Mouse (Mus musculus): ENCODE data around the gene Msi1.

The Msi1 gene

GRCm38 (mm10) chr5:115469791-115470190, 40.4 kb downstream of the Msi1 start:
- DNase-seq (ENCODE audit: low read depth, low spot score), result no peak

GRCm38 (mm10) chr5:115470766-115471531, 41.5 kb downstream of the Msi1 start:
- peak; percentile 63 for DNase-seq (ENCODE audit: low read depth, low spot score)

GRCm38 (mm10) chr5:115473191-115473590, 43.8 kb downstream of the Msi1 start:
- no peak for DNase-seq (ENCODE audit: low read depth, low spot score)

- DNase-seq (ENCODE audit: low read depth, low spot score), result no peak
Observed at GRCm38 (mm10) chr5:115474174-115474828, 44.9 kb downstream of the Msi1 start.

- no peak for DNase-seq (ENCODE audit: low read depth, low spot score)
Observed at GRCm38 (mm10) chr5:115475337-115476106, 46.1 kb downstream of the Msi1 start.

GRCm38 (mm10) chr5:115476107-115476727, 46.8 kb downstream of the Msi1 start:
- no peak for DNase-seq (ENCODE audit: low read depth, low spot score)

- DNase-seq (ENCODE audit: low read depth, low spot score), result no peak
Observed at GRCm38 (mm10) chr5:115479561-115479960, 50.2 kb downstream of the Msi1 start.

- DNase-seq (ENCODE audit: low read depth, low spot score), result no peak
Observed at GRCm38 (mm10) chr5:115480101-115480500, 50.7 kb downstream of the Msi1 start.

- no peak for DNase-seq (ENCODE audit: low read depth, low spot score)
Observed at GRCm38 (mm10) chr5:115482390-115483265, 53.2 kb downstream of the Msi1 start.

GRCm38 (mm10) chr5:115483385-115483784, 54.0 kb downstream of the Msi1 start:
- no peak for DNase-seq (ENCODE audit: low read depth, low spot score)

GRCm38 (mm10) chr5:115483947-115484920, 54.8 kb downstream of the Msi1 start, which contains the start of gene Sirt4:
Gene Sirt4, minus strand, starts transcription at chr5:115484725.
- DNase-seq (ENCODE audit: low read depth, low spot score), result peak; percentile 99

GRCm38 (mm10) chr5:115484996-115485395, 55.6 kb downstream of the Msi1 start:
- no peak for DNase-seq (ENCODE audit: low read depth, low spot score)

GRCm38 (mm10) chr5:115485489-115486205, 56.2 kb downstream of the Msi1 start:
- no peak for DNase-seq (ENCODE audit: low read depth, low spot score)

- DNase-seq (ENCODE audit: low read depth, low spot score), result no peak
Observed at GRCm38 (mm10) chr5:115486726-115487125, 57.3 kb downstream of the Msi1 start.

- no peak for DNase-seq (ENCODE audit: low read depth, low spot score)
Observed at GRCm38 (mm10) chr5:115487353-115487752, 58.0 kb downstream of the Msi1 start.

- no peak for DNase-seq (ENCODE audit: low read depth, low spot score)
Observed at GRCm38 (mm10) chr5:115487942-115488580, 58.7 kb downstream of the Msi1 start.

GRCm38 (mm10) chr5:115488841-115489698, 59.7 kb downstream of the Msi1 start:
- DNase-seq (ENCODE audit: low read depth, low spot score), result peak; percentile 77
